Mouse (Mus musculus) hematopoietic stem cell, adult 5-6 weeks (primary cell): ENCODE results near the gene Cxcr5. TPM values are rescaled to one million over a fixed set of nuclear protein-coding genes. Genes with fewer than 3 reads are reported as not detected.
A peak's percentile ranks its signal among the peaks of the same experiment; 100 is the strongest.

ENCODE experiments used
- ATAC-seq, 2 experiments: fragments of 125-278 bp in 1 of 2; replicated peaks in 1 of 2; 2 replicates each; pipeline ENCODE4 v1.8.0; 2016 to 2017; ENCODE audit warnings: inconsistent platforms in 2 of 2, mild to moderate bottlenecking in 2 of 2, moderate number of reproducible peaks in 2 of 2, low read depth in 1 of 2, moderate TSS enrichment in 1 of 2; ENCODE audit not compliant: low FRiP score in 2 of 2, poor library complexity in 2 of 2, severe bottlenecking in 2 of 2, insufficient read depth in 1 of 2, low TSS enrichment in 1 of 2
- total RNA-seq: library from RNA; stranded (forward); fragments of 172-1452, 232-1000 nt; gene quantifications from 2 replicates; pipeline ENCODE4 v1.2.3, GENCODE M21; 2017

Gene Cxcr5
- total RNA-seq, 1 experiment from 2014 or later, result 0.69 TPM

DNA sequence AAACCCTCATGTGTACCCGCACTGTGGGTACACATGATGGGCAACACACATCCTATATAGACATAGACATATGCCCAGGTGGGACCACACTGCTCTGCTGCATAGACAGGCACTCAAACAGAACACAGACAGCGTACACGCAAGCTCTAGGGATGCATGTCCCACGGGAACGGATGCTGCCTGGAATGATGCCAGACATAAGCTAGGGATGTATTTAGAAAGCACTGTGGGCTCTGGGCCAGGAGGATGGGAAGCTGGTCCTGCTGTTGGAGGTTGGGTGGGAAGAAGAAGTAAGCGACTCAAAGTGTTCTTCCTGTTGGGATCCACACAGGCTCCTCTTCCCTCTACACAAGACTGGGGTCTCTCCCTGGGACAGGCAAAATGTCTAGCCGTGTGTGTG, 43.6 kb downstream of the Cxcr5 start:
- ATAC-seq, result no peak

DNA sequence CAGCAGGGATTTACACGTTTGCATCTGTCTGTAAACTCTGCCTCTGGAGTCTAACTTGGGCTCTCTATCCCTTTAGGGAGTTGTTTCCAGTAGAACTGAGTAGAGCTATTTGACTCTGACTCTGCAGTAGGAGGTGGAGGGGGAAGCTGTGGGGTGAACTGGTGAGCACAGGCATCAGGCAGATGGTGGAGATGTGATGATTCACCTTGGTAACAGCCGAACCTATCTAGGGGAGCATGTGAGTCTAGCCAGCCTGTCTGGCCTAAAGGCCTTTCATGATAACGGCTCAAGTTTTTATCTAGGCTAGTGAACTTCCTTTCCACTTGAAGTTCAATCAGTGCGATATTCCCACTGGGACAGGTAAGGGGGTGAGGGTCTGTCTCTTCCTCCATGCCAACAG, 44.3 kb downstream of the Cxcr5 start:
- no peak for ATAC-seq

DNA sequence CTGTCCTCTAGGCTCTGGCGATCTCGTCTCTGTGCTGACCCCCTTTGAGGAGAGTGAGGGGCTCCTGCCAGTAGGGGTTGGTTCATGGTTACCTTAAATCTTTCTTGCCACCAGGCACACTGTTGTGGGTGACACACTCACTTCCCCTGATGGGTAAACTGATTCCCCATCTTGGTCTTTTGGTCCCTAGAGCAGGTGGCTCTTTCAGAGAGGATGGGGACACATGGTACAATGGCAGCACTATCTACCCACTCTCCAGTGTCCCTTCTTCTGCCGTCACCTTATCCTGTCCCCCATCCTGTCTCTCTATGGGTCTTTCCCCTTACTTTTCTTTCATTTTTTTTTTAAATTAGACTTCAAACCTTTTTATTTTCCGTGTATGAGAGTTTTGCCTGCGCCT, 45.8 kb downstream of the Cxcr5 start:
- no peak for ATAC-seq

DNA sequence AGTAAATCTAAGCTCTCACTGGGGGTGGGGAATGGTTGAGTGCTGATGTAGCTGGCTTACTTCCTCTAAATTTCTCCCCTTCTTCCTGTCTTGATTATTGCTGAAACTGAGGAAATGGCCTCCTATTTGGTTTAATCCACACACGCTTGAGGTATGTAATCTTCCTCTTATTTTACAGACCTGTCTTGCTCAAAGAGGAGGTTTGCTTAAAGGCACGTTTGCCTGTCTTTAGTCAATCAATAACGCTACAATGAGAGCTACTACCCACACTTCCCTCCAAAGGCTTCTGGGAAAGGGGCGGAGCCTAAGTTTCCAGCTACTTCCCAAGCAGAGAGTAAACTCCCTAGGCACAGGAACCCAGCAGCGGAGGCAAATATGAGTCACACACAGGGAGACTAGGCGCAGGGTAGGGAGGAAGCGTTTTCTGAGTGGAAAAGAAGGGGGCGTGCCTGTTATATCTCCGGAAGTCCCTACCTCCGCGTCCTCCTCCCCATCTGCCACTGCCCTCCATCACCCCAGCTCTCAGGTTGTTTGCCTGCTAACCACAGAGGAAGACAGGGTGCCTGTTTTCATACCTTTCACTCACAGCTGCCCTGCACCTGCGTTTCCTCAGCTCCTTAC, 46.4 kb downstream of the Cxcr5 start:
- peak; percentile 50 to 59 for ATAC-seq

DNA sequence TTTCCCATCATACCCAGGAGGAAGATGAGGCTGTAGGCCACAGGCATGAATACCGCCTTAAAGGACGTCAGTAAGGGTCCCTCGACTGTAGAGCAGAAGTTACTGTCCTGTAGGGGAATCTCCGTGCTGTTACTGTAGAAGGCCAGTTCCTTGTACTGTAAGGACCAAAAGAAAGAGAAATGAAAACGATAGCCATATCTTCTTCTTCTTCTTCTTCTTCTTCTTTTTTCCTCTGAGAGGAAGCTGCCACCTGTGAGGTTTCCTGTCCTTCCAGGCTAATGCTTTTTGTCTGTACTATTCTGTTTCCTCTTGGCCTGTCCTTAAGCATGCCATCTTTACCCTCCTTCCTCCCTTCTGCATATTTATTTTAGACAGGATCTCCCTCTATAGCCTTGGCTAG, 47.5 kb downstream of the Cxcr5 start:
- no peak for ATAC-seq

DNA sequence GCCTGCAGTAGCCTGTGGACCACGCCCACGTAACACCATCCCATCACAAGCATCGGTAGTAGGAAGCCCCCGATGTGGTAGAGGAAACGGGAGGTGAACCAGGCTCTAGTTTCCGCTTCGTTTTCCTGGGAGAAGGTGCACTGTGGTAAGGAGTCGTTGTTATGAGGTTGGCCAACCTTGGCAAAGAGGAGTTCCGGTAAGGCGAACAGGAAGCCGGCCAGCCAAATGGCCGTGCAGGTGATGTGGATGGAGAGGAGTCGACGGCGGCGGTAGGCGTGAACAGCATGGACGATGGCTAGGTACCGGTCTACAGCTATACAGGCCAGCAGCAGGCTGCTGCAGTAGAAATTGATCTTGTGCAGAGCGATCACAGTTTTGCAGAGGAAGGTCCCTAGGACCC, 48.1 kb downstream of the Cxcr5 start:
- ATAC-seq, result no peak

DNA sequence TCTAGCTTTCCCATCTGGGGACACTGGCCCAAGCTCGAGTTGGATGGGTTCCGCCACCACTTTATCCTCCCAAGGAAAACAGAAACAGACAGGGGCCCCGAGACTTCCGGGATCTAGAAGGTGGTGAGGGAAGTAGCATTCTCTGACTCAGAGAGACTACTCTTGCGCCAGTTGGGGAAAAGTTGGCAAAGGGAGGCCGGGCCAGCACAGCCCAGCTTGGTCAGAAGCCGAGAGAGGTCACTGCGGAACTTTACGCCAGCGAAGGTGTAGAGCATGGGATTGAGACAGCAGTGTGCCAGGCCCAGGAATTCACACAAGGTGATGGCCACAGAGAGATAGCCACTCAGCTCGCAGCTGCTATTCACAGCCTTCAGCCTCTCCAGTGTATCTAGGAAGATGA, 48.6 kb downstream of the Cxcr5 start:
- no peak for ATAC-seq

DNA sequence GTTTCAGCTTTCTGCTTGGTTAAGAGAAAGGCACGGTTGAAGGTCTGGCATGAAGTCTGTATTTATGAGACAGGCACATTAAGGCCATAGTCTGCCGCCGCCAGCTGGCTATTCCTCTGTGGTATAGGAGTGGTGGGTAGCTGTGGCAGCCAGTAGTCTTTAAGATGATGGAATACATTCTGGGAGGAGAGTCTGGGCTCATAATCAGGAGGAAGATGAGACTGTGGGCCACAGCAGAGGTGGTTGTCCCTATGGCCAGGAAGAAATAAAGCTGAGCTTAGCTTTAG, 49.0 kb downstream of the Cxcr5 start:
- ATAC-seq, result no peak

DNA sequence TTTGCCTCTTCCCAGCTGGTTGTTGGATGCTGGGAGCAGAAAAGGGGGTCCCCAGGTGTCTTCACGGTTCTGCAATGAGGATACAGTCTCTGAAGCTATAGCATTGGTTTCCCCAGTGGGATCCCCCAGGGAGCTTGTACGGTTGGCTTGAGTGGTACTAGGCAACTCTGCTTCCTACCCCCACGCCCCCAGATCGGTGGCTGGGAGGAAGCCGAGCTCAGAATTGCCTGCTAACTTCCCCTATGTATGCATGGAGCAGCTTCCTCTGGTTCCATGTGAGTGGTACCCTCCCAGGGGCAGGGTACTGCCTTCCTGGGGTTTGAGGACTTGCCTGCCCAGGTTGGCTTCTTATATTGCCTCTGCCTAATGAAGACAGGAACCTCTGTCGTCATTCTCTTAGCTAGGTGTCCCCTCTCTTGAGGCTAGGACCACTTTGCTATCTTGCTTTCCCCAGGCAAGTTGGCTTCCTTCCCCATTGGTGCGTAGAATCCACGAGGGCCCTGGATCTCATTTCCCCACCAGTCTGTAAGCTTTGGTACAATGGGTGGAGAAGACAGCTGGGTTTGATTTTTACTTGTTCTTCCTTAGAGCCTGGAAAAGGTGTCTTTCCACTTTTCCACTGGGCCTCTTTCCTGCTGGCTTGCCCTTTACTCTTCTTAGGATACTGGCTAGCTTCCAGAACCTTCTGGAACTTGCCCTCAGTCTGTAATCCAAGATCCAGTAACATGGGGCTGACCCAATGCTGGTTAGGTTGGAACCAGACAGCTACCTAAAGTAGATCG, 49.6 kb downstream of the Cxcr5 start:
- ATAC-seq, result peak in 1 of 2 experiments; percentile 10; a peak in 2 of 4 replicates

DNA sequence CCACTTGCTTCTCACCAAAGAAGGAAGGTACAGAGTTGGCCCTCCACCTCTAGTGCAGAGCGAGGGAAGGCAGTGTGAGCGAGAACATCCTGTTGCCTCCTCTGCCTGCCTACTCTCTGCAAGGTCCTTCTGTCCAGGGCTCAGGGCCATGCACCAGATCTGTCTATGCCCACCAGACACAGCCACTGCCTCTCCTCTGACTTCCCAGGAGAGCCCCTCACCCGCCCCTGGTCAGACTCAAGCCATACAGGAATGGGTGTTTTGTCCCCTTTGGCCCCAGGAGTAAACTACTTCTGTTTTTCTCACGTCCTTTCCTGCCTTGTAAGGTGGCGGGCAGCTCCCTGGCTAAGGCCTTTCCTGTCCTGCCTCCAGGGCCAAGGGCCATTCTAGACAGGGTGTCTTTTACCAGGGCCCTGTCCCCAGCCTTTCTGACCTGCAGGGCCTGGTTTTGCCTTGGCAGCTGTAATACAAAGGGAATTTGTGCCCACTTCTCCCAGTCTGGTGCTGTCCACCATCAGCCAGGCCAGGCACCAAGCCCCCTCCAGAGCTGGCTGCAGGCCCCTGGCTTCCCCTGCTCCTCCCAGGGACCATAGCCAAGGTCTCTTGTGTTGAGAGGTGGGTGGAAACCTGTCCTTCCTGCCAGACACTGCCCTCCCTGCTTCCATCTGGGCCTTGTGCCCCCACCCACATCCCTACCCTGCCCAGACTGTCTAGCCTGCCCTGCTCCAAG, 50.6 kb downstream of the Cxcr5 start:
- no peak for ATAC-seq

DNA sequence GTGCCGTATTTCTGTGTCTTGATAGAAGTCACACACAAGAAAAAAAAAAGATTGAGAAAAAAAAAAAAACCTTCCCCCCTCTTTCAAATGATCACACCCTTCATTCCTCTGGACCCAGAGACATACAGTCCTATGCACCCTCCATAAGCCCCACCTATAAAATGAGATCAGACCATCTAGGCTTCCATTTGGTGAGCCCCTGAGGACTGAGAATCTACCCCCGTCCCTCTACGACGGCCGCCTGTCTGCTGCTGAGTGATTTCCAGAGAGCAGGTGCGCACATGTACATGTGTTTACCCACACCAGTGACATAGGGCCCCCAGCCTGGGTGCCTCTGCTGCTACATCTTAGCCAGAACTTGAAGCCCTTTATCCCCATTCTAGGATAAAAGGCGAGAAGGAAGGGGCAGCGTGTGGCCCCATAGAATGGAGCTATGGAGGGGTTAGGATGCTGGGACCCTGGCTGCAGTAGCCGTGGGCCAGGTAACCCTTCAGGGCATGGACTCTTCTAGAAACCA, 51.3 kb downstream of the Cxcr5 start:
- peak in 1 of 2 experiments; percentile 5; a peak in 1 of 4 replicates for ATAC-seq

DNA sequence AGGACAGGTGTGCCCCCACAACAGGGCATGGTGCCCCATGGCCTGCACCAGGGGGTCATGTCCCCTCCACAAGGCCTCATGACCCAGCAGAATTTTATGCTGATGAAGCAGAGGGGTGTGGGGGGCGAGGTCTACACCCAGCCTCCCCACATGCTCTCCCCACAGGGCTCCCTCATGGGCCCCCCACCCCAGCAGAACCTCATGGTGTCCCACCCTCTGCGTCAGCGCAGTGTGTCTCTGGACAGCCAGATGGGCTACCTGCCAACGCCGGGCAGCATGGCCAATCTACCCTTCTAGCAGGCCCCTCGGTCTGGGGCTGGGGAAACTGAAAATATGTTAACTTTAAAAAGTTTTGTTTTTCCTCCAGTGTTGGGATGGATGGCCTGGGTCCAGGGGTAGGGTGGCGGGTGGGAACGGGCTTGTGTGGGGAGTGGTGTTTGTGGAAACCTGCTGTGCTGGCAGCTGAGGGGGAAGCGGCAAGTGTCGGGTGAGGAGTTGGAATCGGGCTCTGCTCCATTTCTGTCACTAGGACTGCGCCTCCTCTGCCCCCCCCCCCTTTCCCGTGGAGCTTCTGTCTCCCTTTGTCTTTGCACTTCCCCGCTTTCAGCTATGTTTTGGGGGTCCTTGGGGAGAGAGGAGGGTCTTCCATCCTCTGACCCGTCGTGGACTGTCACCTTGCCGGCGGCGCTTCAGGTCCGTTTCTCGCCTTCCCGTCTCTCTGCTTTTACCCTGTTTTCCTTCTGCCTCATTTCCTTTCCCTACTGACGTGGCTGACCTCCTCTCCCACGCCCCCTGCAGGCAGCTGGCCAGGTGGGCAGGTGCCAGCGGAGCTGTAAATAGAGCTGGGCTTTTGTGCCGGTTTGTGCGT, 52.0 kb downstream of the Cxcr5 start:
- ATAC-seq, result peak; percentile 61 to 63

DNA sequence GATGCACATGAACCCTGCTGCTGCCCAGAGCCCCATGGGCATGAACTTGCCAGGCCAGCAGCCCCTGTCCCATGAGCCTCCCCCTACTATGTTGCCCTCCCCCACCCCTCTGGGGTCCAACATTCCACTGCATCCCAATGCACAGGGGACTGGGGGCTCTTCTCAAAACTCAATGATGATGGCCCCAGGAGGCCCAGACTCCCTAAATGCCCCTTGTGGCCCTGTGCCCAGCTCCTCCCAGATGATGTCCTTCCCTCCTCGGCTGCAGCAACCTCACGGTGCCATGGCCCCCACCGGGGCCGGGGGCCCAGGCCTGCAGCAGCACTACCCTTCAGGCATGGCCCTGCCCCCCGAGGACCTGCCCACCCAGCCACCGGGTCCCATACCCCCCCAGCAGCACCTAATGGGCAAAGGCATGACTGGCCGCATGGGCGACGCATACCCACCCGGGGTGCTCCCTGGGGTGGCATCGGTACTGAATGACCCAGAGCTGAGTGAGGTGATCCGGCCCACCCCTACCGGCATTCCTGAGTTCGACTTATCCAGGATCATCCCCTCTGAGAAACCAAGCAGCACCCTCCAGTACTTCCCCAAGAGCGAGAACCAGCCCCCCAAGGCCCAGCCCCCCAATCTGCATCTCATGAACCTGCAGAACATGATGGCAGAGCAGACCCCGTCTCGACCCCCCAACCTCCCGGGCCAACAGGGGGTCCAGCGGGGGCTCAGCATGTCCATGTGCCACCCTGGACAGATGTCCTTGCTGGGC, 52.8 kb downstream of the Cxcr5 start:
- no peak for ATAC-seq

DNA sequence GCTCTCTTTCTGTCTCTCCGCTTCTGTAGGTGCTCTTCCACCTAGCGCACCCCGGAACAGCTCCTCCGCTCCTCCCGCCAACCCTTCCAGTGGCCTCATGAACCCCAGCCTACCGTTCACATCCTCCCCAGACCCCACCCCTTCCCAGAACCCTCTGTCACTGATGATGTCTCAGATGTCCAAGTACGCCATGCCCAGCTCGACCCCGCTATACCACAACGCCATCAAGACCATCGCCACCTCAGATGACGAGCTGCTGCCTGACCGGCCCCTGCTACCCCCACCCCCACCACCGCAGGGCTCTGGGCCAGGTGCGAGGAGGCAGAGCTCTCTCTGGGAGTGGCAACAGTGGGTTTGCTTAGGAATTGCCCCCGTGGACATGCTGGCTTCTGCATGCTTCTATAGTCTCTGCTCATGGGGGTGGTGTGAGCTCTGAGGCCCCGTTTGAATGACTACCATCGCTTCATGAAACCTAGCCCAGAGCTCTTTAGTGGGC, 53.5 kb downstream of the Cxcr5 start:
- no peak for ATAC-seq

DNA sequence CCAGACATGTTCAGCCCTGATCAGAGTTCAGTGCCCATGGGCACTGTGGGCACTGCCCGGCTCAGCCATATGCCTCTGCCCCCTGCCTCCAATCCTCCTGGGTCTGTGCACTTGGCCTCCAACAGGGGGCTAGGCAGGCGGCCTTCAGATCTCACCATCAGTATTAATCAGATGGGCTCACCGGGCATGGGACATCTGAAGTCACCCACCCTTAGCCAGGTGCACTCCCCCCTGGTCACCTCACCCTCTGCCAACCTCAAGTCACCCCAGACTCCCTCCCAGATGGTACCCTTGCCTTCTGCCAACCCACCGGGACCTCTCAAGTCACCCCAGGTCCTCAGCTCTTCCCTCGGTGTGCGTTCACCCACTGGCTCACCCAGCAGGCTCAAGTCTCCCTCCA, 54.3 kb downstream of the Cxcr5 start:
- ATAC-seq, result no peak

DNA sequence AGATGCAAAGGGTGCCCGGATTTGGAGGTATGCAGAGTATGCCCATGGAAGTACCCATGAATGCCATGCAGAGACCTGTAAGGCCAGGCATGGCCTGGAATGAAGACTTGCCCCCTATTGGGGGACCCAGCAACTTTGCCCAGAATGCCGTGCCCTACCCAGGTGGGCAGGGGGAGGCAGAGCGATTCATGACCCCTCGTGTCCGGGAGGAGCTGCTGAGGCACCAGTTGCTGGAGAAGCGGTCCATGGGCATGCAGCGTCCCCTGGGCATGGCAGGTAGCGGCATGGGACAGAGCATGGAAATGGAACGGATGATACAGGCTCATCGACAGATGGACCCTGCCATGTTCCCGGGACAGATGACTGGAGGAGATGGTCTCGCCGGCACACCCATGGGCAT, 55.1 kb downstream of the Cxcr5 start:
- ATAC-seq, result no peak
